Mouse (Mus musculus): ENCODE measurements at regions not wholly inside any gene's neighbourhood (a gene's known extent, or its start where the extent isn't known, plus 50 kb on each side); places are given as distances from the start of the nearest gene placed in this dataset.

DNA sequence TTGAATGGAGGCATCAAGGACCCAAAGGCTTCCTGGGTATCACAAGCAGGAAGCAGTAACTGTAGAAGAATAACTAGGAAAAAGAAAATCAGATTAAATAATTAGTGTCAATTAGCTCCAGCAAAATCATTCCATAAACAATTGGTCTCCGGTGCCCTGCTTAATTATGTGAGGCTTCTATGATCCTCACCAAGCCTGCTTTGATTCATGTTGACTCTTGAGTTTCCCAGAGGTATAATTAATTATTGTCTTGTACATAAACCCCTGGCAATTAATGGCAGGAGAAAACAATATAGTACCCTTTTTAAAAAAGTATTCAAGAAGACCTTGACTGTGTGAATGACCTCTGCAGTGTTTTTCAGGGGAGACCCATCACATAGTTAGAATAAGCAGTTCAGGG lies 61.5 kb upstream of the Sp8 start:
- no peak for TF ChIP-seq CTCF (IDR thresholded peaks at IDR 0.05; ENCODE audit: borderline replicate concordance, control insufficient read depth, extremely low read depth, insufficient read depth, low read length, poor library complexity)
- TF ChIP-seq POLR2A (IDR thresholded peaks at IDR 0.05; ENCODE audit: control insufficient read depth, extremely low read depth, insufficient read depth, low read length, poor library complexity), result no peak
- no peak for DNase-seq
- Histone ChIP-seq H3K4me1 (replicated peaks; ENCODE audit: control insufficient read depth, insufficient read depth, low read length) (no peaks in the 10 kb centered on the region), H3K4me3 (ENCODE audit: control insufficient read depth, insufficient read depth, low read length) (no peak overlapping the region), H3K27ac (ENCODE audit: control insufficient read depth, insufficient read depth, low read length) (no peak overlapping the region), H3K27me3 (ENCODE audit: control insufficient read depth, insufficient read depth, low read length) (no peaks in the 10 kb centered on the region), H3K36me3 (ENCODE audit: control insufficient read depth, insufficient read depth, low read length) (no peaks in the 10 kb centered on the region)
- WGBS, result 93% methylated on average over 1 of the region's 1 CpGs

DNA sequence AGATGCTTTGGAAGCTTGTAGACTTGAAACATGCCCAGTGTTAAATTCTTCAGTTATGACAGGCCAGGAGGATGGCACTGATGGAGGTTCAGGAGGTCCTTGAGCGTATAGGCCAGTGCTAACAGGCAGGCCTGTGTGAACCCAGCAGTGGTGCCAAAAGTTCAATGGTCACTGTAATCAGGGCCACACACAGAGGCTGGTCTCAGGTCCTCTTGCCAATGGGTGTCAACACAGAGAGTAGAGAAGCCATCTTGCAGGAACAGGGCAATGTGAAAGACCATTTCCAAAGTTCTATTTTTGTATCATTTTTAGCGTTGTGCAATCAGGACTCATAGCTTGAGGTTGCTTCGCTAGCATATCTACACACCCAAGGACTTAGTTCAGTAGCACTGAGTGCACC lies 64.2 kb upstream of the Sp8 start:
- no peaks in the 10 kb centered on the region for H3K36me3 ChIP-seq (ENCODE audit: control insufficient read depth, insufficient read depth, low read length)
- TF ChIP-seq POLR2A (IDR thresholded peaks at IDR 0.05; ENCODE audit: control insufficient read depth, extremely low read depth, insufficient read depth, low read length, poor library complexity) (no peak), CTCF (IDR thresholded peaks at IDR 0.05; ENCODE audit: borderline replicate concordance, control insufficient read depth, extremely low read depth, insufficient read depth, low read length, poor library complexity) (no peak)
- H3K4me3 ChIP-seq (ENCODE audit: control insufficient read depth, insufficient read depth, low read length), result no peak overlapping the region
- WGBS, result 93% methylated on average over 3 of the region's 3 CpGs
- no peak for DNase-seq
- H3K27ac ChIP-seq (ENCODE audit: control insufficient read depth, insufficient read depth, low read length), result no peak overlapping the region
- H3K4me1 ChIP-seq (replicated peaks; ENCODE audit: control insufficient read depth, insufficient read depth, low read length), result no peaks in the 10 kb centered on the region
- H3K27me3 ChIP-seq (ENCODE audit: control insufficient read depth, insufficient read depth, low read length), result no peaks in the 10 kb centered on the region

DNA sequence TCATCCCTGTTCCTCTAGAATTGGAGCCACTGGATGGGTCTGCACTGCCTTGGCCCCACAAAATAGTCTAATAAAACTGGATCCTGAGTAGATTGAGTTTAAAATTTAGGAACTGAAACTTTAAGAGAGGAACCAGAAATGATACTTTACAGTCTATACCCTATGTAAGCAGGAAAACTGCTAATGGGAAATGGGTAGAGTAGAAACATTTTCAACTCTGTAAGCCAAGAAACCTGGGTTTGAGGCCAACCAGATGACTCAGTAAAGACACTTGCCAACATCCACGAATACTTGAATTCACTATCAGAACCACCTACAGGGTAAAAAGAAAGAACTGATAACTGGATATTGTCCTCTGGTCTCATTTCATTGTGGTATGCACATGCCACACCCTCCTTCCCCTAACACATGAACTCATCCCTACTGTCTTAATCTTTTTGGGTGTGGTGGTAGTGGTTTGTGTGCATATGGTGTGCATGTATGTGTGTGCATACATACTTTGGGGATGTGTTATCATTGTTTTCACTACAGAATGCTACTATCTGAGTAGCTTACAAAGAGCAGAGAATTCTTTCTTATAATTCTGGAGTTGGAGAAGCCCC lies 70.6 kb upstream of the Sp8 start:
- Histone ChIP-seq H3K4me1 (replicated peaks; ENCODE audit: control insufficient read depth, insufficient read depth, low read length) (no peaks in the 10 kb centered on the region), H3K36me3 (ENCODE audit: control insufficient read depth, insufficient read depth, low read length) (no peaks in the 10 kb centered on the region), H3K27ac (ENCODE audit: control insufficient read depth, insufficient read depth, low read length) (no peak overlapping the region), H3K27me3 (ENCODE audit: control insufficient read depth, insufficient read depth, low read length) (no peaks in the 10 kb centered on the region), H3K4me3 (ENCODE audit: control insufficient read depth, insufficient read depth, low read length) (no peak overlapping the region)
- 15% methylated on average over 1 of the region's 1 CpGs for WGBS
- DNase-seq, result no peak
- no peak for TF ChIP-seq CTCF (IDR thresholded peaks at IDR 0.05; ENCODE audit: borderline replicate concordance, control insufficient read depth, extremely low read depth, insufficient read depth, low read length, poor library complexity)
- TF ChIP-seq POLR2A (IDR thresholded peaks at IDR 0.05; ENCODE audit: control insufficient read depth, extremely low read depth, insufficient read depth, low read length, poor library complexity), result no peak

DNA sequence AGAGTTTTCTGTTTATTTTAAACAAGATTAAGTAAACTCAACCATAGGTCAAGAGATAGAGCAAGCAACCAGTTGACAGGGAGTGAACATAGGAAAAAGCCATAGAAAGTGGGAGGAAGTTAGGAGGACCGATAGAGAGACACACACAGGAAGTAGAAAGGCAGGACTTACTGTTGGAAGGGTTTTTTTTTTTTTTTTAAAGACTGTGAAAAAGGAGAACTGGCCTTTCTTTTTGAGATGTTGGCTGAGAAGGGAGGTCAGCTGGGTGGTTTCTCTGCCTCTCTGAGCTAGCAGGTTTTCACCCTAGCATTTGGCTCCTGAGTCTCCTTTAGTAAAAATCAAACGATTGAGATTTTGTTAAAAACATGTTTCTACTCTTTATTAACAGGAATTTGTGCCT lies 73.3 kb upstream of the Sp8 start:
- DNase-seq, result no peak
- Histone ChIP-seq H3K27me3 (ENCODE audit: control insufficient read depth, insufficient read depth, low read length) (no peaks in the 10 kb centered on the region), H3K4me1 (replicated peaks; ENCODE audit: control insufficient read depth, insufficient read depth, low read length) (no peaks in the 10 kb centered on the region), H3K36me3 (ENCODE audit: control insufficient read depth, insufficient read depth, low read length) (no peaks in the 10 kb centered on the region), H3K27ac (ENCODE audit: control insufficient read depth, insufficient read depth, low read length) (no peak overlapping the region), H3K4me3 (ENCODE audit: control insufficient read depth, insufficient read depth, low read length) (no peak overlapping the region)
- TF ChIP-seq POLR2A (IDR thresholded peaks at IDR 0.05; ENCODE audit: control insufficient read depth, extremely low read depth, insufficient read depth, low read length, poor library complexity) (no peak), CTCF (IDR thresholded peaks at IDR 0.05; ENCODE audit: borderline replicate concordance, control insufficient read depth, extremely low read depth, insufficient read depth, low read length, poor library complexity) (no peak)
- WGBS, result 37% methylated on average over 2 of the region's 2 CpGs

DNA sequence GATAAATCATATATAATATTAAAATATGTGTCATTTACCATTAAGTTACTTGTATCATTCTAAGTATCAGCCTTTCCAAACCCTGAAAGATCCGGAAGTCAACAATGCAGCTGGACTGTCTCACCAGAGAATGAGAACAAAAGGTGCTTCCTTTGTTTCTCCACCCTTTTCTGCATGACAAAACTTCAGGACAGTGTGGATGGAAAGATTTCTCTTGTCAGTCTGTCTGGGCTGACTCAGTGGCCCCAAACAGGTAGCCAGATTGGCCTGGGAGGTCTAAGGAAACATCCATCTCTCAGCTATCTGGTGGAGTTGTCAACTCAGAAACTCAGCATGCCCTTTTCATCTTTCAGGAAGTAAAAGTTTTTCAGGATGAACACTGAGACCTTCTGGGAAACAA lies 79.7 kb upstream of the Sp8 start:
- TF ChIP-seq POLR2A (IDR thresholded peaks at IDR 0.05; ENCODE audit: control insufficient read depth, extremely low read depth, insufficient read depth, low read length, poor library complexity), result no peak
- no peak for TF ChIP-seq CTCF (IDR thresholded peaks at IDR 0.05; ENCODE audit: borderline replicate concordance, control insufficient read depth, extremely low read depth, insufficient read depth, low read length, poor library complexity)
- H3K4me1 ChIP-seq (replicated peaks; ENCODE audit: control insufficient read depth, insufficient read depth, low read length), result no peaks in the 10 kb centered on the region
- 92% methylated on average over 1 of the region's 1 CpGs for WGBS
- H3K27ac ChIP-seq (ENCODE audit: control insufficient read depth, insufficient read depth, low read length), result no peak overlapping the region
- H3K27me3 ChIP-seq (ENCODE audit: control insufficient read depth, insufficient read depth, low read length), result no peaks in the 10 kb centered on the region
- H3K36me3 ChIP-seq (ENCODE audit: control insufficient read depth, insufficient read depth, low read length), result no peaks in the 10 kb centered on the region
- DNase-seq, result no peak
- H3K4me3 ChIP-seq (ENCODE audit: control insufficient read depth, insufficient read depth, low read length), result no peak overlapping the region

DNA sequence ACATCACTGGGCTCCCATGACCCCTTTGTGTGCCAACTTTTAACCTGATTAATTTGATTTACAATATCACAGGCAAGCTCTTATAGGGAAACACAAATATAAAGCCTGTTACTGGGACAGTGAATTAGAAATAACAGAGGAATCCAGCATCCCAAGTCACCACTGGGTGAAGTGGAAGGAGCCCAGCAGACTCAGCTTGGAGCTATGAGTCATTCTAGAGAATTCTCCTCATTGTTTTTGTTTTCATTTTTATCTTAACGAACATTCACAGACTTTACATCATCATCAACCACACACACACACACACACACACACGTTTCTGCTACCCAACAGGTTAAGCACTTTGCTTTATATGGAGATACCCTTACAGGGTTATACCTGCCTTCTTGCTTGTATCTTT lies 92.1 kb upstream of the Sp8 start:
- no peak for DNase-seq
- WGBS, result 81% methylated on average over 2 of the region's 2 CpGs
- Histone ChIP-seq H3K27me3 (ENCODE audit: control insufficient read depth, insufficient read depth, low read length) (no peaks in the 10 kb centered on the region), H3K4me3 (ENCODE audit: control insufficient read depth, insufficient read depth, low read length) (no peak overlapping the region), H3K36me3 (ENCODE audit: control insufficient read depth, insufficient read depth, low read length) (no peaks in the 10 kb centered on the region), H3K27ac (ENCODE audit: control insufficient read depth, insufficient read depth, low read length) (no peak overlapping the region), H3K4me1 (replicated peaks; ENCODE audit: control insufficient read depth, insufficient read depth, low read length) (no peaks in the 10 kb centered on the region)
- no peak for TF ChIP-seq POLR2A (IDR thresholded peaks at IDR 0.05; ENCODE audit: control insufficient read depth, extremely low read depth, insufficient read depth, low read length, poor library complexity)
- TF ChIP-seq CTCF (IDR thresholded peaks at IDR 0.05; ENCODE audit: borderline replicate concordance, control insufficient read depth, extremely low read depth, insufficient read depth, low read length, poor library complexity), result no peak

DNA sequence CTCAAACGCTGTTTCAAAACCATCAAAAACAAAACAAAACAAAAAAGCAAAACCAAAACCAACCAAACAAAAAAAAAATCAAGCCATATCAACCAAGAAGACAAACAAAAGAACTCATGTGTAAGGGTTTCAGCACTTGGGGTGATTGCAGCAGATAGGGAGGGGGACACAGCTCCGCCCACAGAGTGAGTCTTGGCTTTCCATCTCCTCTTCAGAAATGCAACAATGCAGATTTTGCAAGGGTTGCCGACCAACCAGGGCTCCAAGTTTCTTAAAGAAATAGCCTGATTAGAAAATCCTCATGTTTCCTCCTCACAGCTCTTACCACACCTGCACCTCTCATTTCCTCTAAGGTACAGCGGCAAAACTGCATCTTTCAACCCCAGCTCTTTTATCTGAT lies 107.0 kb upstream of the Sp8 start:
- Histone ChIP-seq H3K36me3 (ENCODE audit: control insufficient read depth, insufficient read depth, low read length) (no peaks in the 10 kb centered on the region), H3K27me3 (ENCODE audit: control insufficient read depth, insufficient read depth, low read length) (no peaks in the 10 kb centered on the region), H3K27ac (ENCODE audit: control insufficient read depth, insufficient read depth, low read length) (no peak overlapping the region), H3K4me1 (replicated peaks; ENCODE audit: control insufficient read depth, insufficient read depth, low read length) (no peaks in the 10 kb centered on the region), H3K4me3 (ENCODE audit: control insufficient read depth, insufficient read depth, low read length) (no peak overlapping the region)
- WGBS, result 77% methylated on average over 4 of the region's 4 CpGs
- no peak for DNase-seq
- TF ChIP-seq CTCF (IDR thresholded peaks at IDR 0.05; ENCODE audit: borderline replicate concordance, control insufficient read depth, extremely low read depth, insufficient read depth, low read length, poor library complexity) (no peak), POLR2A (IDR thresholded peaks at IDR 0.05; ENCODE audit: control insufficient read depth, extremely low read depth, insufficient read depth, low read length, poor library complexity) (no peak)
